Mouse (Mus musculus) left cerebral cortex, adult 8-10 months (tissue): ENCODE results near the gene Dexi. TPM values are rescaled to one million over a fixed set of nuclear protein-coding genes. Genes with fewer than 3 reads are reported as not detected.

Experiments
- DNase-seq, 2 experiments: peaks; one replicate each; pipeline ENCODE4 v3.0.0; 2022; ENCODE audit warnings: low spot score in 2 of 2
- total RNA-seq, 4 experiments: library from RNA; stranded (reverse); gene quantifications; 2 replicates each; pipeline ENCODE4 v1.2.4; 2022

Dexi gene
- total RNA-seq, 4 experiments from 2014 or later: 59.8 to 63.5 (median 62.6) TPM

DNA sequence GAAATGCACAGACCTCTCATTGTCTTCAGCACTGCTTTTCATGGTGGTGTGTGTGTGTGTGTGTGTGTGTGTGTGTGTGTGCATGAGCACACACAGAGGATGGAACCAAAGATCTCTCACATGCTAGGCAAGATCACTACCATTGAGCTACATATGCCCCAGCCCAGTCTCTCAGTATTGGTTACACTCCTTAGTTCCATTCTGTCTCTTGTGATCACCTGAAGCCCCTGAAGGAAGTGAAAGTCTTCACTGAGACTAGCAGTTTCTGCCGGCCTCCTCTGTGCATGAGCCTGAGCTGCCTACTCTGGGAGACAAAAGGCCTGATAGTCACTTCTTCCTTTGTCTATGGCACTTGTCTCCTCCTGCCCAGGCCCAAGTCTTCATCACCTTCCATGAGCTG is 43.7 kb downstream of the Dexi start:
- DNase-seq: no peak

DNA sequence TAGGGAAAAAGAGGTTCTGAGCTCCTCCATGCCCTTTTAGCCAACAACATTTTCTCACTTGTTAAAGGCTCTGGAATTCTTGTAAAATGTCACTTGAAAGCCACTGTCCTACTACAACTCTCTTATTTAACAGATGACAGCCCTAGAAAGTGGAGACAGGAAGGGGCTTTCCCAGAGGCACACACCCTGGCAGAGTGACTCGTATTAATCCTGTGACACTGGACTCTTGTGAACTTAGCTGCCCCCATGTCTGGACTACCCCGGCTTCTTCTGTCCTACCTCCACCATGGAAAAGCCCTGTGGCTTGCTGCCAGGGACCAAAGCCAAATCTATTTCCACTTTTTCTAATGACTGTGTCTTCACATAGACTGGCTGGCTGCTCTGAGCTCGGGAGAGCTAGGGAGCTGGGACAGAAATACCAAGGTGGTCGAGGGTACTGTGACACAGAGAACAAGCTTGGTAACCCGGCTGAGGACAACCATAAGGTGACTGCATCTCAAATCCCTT is 44.7 kb downstream of the Dexi start:
- DNase-seq: no peak

DNA sequence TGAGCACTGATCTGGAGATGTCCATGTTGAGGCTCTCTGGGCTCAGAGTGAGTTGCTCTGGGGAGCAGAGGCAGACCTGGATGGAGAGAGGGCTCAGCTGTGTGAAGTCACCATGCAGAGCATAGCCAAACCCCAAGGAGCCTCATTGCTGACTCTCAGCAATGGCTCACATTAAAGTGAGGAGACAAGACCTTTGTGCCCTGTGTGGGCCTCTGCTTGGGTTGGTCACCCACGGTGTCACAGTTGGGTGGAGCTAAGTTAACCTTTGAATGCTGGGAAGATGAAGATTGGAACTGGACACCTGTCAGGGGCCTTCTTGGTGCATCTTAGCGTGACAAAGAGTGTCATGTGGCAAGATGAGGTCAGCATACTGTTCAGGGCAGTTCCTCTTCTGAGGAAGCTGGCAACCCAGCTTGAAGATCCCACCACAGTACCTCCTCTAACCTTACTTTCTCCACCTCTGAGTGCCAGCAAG is 47.0 kb downstream of the Dexi start:
- DNase-seq: no peak

DNA sequence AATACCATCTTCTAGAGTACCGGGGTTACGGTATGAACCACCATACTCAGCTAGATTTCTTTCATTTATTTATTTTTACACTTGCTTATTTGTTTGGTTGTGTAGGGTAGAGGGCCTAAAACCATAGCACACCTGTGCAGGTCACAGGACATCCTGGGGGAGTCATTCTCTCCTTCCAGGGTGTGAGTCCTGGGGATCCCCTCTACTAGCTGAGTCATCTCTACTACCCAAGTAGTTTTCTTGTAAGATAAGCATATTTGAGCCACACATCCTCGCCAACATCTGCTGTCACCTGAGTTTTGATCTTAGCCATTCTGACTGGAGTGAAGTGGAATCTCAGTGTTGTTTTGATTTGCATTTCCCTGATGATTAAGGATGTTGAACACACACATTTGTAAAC is 50.3 kb downstream of the Dexi start:
- DNase-seq: no peak

DNA sequence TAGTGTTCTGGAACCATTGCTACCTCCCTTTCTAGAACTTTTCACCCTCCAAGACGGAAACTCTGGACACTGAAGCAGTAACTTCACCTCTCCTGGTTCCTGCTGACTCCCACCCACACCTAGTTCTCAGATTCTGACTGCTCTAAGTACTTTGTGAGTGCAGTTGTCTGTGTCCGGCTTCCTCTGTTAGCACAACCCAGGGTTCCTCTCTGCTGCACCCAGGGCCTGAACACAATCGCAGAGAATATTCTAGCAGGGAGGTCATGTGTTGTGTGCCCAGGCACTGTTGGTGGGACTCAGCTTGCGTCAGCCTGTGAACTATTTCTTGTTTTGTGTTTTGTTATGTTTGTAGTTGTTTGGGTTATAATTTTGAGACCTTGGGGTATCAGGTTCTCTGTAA is 51.1 kb downstream of the Dexi start:
- no peak for DNase-seq

DNA sequence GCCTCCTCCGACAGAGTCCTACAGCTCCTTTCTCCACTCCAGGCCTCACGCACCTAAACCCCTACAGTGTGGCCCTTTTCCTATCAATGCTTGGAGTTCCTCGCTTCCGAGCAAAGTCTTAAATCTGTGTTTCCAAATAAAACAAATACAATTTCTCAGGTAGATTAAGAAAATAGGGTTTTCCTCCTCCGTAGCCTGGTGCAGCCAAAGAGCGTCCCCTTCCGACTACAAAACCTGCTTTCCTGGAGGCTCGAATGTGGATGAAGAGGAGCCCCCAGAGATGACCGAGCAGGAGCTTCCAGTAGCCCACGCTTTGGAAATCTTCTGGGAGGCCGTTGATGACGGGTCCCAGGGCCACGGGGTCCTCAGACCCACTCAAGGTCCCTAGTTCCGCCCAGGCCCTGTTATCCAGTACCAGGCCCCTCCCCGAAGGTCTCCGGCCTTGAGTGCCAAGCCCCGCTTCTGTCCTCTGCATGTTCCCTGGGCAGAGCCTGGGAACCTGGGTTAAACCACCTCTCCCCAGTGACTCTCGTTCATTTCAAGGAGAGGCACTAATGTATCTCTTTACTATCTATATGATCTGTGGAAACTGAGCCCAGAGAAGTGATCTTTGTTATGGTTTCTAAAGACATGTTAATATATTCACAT is 52.2 kb downstream of the Dexi start:
- DNase-seq: no peak

DNA sequence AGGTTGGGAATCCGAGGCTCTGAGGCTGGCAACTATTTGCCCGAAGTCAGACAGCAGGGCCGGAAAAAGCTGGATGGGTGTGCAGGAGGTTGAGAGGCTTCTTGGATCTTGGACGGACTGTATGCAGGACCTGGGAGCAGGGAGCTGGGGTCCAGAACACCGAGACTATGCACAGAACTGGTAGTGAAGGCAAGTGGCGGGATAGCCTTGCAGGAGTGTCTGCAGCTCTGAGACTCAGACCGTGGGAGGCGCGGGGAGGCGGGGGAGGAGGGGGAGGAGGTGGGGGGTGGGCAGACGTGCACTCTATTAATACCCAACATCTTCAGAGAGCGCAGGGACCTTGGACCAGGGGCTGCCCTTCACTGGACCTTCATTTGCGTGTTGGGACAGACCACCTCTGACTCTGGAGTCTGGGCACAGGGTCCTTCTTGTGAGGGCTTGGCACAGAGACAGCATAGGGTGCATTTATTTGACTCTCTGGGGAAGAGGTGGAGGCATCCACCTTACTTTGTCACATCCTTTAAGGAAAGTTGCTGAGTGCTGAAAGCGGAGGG is 52.9 kb downstream of the Dexi start:
- no peak for DNase-seq

DNA sequence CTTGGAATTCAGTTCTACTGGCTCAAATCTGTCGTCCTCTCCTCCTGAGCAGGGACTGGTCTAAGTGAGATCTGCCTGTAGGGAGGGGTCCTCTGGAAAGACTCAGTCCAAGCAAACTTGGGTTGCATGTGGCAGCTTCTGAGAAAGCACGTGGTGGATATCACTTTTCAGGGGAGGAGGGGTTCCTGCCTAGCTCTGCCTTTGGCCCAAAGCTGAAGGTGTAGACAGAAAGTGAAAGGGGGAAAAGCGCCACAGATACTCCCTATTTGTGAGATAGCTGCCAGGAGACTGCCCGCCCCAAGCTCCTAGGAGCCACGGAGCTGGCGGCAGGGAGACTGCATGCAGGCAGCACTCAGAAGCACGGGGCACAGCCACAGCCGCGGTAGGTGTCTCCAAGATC is 53.4 kb downstream of the Dexi start:
- no peak for DNase-seq

DNA sequence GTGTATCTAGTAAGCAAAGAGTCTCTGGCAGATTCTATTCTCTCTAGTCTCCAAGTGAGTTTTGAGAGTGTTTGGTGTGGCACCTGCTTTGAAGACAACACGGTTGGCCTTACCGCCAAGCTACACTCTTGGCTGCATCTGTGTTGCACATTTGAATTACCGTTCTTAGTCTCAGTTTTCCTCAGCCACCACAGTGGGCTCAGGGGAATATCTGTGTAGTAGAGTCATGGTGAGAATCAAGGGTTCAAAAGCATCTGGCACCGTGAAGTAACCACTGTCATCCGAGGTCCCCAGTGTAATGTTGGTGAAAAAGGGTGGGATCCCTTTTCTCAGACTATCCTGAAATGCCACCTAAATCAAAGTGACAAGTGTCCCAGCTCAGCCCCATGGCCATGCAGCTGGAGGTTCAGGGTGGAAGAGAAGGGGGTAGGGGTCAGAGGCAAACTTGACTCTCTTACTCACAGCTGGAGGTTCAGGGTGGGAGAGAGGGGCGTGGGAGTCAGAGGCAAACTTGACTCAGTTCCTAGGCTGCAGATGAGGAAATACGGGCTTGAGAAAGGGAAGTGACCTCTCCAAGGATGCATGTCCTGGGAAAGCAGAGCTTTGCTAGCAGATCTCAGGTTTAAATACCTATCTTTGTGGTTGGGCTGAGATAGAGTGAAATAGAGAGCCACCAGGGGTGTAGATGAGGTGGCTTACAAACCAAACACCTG is 53.9 kb downstream of the Dexi start:
- no peak for DNase-seq

DNA sequence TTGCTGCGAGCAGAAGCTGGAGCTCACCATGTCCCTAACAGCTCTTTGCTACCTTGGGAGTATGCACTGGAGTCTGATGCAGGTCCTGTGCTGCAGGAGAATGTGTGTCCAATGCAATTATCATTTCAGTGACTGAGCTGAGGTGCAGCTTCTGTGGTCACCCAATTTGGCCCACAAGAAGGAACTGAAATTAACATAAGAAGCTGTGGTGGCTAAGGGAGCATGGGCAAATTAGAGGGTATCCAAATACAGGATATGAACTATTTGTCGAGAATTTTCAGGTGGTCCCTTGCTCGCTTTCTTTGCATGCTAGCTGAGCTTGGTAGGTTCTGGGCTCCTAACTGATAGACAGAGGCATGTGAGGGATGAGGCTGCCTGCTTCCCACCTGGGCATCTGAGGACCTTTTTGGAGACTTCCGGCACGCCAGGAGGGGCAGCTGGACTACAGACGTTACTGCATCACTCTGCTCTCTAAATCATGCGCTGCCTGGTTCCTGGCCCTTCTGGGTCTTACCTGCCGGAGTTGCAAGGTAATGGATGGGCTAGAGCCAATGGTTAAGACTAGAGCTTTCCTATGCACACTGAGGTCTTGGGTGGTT is 54.9 kb downstream of the Dexi start:
- no peak for DNase-seq

DNA sequence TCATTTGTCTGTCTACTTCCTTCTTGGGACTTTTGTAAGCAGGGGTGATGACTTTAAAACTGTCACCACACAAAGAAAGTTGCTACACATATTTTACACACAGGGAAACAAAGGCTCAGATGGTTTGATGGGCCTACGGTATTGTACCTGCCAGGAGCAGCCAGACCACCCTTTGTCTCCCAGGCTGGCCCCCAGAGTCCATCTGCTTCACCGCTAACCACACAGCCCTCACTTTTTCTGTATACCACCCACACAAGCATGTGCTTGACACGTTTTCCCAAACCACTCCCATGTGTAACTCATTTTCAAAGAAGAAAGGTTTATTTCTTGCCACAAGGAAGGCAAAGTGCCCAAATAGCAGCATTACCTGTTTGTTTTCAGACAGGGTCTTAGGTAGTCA is 55.9 kb downstream of the Dexi start:
- DNase-seq: no peak

DNA sequence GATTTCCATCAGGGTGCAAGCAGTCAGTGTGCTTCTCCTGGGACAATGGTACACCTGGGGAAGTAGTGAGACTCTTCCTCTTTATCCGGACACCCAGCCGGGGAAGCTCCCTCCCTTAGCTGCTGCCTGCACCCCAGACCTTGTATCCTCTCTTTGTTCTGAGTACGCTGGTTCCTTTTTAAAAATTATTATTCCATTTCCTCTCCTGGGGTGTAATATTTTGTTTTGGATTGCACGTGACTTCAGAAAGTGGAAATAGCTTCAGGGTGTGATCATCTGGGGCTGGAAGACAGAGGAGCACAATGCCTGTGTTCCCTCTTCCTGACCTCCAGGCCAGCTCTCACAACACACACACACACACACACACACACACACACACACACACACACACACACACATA is 60.5 kb downstream of the Dexi start:
- DNase-seq: no peak

DNA sequence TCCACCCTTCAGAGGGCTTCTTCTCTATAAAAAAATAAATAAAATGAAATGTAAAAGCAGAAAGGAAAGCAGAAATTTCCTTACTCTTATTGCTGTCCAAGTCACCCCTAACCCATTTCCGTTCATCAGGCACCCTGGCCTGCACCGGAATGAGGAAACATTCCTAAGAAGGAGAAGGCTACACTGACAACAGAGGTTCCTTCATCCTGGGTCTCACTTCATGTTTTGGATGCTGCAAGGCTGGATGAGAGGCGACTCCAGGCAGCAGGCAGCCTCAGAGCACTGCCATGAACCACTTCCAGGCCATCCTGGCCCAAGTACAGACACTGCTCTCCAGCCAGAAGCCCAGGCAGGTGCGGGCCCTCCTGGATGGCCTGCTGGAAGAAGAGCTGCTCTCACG is 63.0 kb downstream of the Dexi start, which contains the start of gene Ciita:
TSS of gene Ciita (plus strand) at position 203 of the 400 bp plus-strand sequence.
- no peak for DNase-seq

DNA sequence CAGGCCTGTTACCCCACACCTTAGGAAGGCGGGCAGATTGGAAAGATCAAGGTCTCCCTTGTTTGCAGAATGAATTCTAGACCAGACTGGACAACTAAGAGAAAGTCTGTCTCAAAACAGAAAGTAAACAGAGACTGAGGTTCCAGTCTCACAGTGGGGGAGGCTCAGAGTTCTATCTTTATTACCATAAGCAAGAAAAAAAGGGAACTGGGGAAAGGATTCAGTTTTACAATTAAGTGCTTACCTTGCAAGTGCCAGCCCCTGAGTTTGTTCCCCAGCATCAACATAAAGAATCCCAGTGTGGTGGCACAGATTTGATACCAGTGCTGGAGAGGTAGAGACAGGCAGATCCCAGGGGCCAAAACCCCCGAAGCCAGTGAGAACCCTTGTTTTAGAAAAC is 66.9 kb downstream of the Dexi start:
- DNase-seq: no peak

DNA sequence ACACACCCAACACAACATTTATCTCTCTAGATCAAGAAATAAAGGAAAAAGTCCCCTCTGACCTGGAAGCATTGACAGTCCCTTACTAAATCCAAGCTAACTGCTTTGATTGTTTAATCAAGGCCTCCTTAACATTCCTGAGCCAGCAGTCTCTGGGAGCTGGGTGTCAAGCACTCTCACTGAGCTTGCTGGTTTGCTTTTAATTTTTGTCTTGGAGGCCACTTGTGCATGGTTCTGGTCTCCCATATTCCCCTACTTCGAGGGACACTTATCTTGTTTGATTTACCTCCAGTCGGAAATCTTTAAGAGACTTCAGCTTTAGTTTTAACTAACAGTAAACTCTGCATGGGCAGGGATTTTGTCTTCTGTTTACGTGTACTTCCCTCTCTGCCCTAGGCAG is 67.9 kb downstream of the Dexi start:
- no peak for DNase-seq

DNA sequence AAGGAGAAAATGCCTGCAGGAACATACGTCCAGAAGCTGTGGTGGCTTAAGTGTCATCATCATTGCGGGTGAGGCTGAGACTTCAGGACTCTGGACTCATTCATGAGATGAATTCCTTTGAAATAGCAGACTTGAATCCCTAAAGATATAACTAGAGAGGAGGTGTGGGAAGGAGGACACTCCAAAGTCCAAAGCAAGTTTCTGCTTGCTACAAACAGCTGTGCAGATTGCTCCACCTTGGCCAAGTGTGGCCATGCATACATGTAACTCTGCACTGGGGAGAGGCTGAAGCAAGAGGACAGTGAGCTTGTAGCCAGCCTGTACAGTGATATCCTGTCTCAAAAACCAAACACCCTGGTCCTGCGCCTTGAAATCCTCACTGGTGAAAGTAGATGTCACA is 70.9 kb downstream of the Dexi start:
- DNase-seq: no peak

DNA sequence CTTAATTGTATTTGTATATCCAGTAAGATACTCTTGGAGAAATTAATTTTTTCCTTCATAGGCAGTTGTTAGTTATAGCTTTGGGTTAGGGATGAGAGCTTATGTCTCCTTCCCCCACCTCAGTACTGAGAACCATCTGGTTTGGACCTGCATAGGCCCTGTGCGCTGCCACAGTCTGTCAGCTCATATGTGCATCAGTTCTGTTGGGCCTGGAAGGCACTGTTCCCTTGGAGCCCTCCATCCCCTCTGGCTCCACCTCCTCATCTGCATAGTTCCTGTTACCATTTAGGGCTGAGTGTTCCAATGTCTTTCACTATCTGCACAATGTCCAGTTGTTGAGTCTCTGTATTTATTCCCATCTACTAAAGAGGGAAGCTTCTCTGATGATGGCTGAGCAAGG is 74.7 kb downstream of the Dexi start:
- no peak for DNase-seq

DNA sequence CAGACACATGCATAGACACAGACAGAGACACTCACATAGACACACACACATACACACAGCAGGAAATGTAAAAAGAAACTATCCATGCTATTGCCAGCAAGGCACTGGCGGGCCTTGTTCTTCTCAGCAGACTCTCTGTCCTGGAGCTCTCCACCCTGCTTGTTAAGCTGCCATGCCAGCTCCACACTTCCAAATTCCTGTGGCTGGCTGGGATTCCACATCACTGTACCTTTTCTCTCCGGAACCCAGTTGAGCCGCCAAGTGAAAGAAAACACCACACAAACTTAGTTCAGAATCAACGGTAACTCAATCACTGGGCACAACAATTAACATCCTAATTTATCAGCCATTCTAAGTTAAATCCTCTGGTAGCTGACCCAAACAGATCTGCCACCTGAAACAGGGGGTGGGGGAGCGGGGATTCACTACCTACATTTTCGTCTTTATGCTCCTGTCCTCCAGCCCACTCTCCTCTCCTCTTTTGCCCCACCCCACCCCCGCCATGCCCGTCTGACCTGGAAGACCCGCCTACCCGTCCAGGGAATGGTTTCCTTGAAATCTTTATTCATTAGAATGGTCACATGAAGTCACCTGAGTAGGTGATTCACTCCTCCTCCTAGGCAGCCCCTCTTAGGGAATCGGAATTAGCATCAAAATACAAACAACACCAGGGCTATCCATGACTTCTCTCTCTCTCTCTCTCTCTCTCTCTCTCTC is 75.3 kb downstream of the Dexi start:
- no peak for DNase-seq

DNA sequence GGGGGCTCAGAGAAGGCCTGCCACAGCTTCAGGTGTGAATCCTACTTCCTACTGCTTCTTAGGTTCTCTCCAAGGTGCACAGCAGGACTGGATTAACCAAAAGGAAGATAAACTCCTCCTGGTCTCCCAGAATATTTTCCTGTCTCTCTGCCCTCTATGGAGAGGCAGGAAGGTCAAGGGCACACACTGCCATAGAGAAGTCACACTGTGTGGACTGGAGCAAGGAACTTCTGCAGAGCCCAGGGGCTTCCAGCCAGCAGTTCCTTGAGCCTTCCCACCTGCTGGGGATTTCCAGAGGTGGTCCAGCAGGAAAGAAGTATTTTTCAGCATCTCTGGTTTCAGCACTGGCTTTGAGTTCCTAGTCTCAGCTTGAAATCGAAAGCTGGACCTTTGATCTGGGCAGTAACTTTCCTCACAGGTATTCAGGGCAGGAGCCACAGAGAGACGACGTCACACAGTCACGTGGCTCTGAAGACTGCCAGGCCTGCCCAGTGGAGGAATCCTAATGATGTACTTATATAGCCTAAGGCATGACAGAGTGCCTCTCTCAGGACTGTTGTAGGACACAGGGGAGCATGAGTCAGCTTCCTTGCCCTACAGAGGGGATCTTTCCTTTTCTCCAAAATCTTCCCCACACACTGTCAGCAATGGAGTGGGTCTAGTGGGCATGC is 77.7 kb downstream of the Dexi start:
- DNase-seq: no peak

DNA sequence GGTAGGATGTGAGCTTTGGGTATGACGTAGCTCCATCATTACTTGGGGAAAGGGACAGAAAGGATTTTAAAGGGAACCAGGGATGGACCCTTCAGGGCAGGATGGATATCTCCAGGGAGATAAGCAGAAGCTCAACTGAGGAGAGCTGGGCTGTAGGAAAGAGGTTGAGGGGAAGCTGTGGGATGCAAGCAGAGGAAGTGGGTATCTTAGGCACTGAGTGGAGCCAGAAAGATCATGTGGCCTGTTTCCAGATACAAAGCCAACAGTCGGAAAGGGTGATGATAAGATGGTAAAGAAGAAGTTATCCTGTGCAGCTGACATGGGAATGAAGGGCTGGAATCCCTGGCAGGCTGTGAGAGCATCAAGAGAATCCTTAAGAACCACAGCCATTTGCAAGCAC is 81.7 kb downstream of the Dexi start:
- DNase-seq: no peak

DNA sequence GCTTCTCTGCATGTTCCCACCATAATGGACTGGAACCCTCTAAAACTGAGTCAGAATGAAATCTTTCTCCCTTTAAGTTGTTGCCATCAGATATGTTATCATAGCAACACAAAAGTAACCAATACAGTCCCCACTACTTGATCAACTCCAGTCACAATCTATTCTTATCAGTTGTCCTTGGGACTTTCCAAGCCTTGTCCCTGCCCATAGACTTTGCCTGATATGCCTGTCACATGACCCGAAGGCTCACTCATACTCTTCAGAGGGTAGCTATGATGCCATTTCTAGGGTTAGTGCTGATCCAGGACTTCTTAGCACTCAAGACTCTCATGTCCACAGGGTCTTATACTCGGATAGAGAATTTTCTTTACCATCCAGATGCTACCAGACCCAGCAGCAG is 82.7 kb downstream of the Dexi start:
- DNase-seq: no peak
